Mouse (Mus musculus) hindbrain, postnatal 0 days (tissue): ENCODE data around the gene Myo1a. TPM values are rescaled to one million over a fixed set of nuclear protein-coding genes. Genes with fewer than 3 reads are reported as not detected.
A peak's percentile ranks its signal among the peaks of the same experiment; 100 is the strongest.

Source experiments
- ATAC-seq: fragments of 200-750 bp; cut with Nextera tagmentation; 2 replicates; pipeline ENCODE4 v1.8.0; 2017; ENCODE audit warnings: mild to moderate bottlenecking, moderate TSS enrichment, moderate library complexity
- DNase-seq: peaks from one replicate; pipeline ENCODE4 v3.0.0-alpha.2; 2015; ENCODE audit warnings: low spot score
- H3K27ac ChIP-seq: fragments of 300-500 bp; sonication (generic); 2 replicates; pipeline ENCODE4 v1.5.1; 2014; ENCODE audit warnings: mild to moderate bottlenecking
- H3K27me3 ChIP-seq: fragments of 300-500 bp; sonication (generic); 2 replicates; pipeline ENCODE4 v1.6.1; 2014; ENCODE audit warnings: low read length, mixed read lengths; ENCODE audit not compliant: insufficient read depth
- H3K36me3 ChIP-seq: fragments of 300-500 bp; sonication (generic); 2 replicates; pipeline ENCODE4 v1.6.1; 2014; ENCODE audit warnings: low read length, mixed read lengths; ENCODE audit not compliant: insufficient read depth
- H3K4me1 ChIP-seq: fragments of 300-500 bp; sonication (generic); 2 replicates; pipeline ENCODE4 v1.6.1; 2014; ENCODE audit warnings: antibody characterized with exemption, low read length, mixed read lengths; ENCODE audit not compliant: insufficient read depth
- H3K4me2 ChIP-seq: fragments of 300-500 bp; sonication (generic); 2 replicates; pipeline ENCODE4 v1.6.1; 2014; ENCODE audit warnings: low read depth, mild to moderate bottlenecking, low read length, moderate library complexity, mixed read lengths
- H3K4me3 ChIP-seq: fragments of 300-500 bp; sonication (generic); 2 replicates; pipeline ENCODE4 v1.5.1; 2014; ENCODE audit warnings: low read length
- H3K9ac ChIP-seq: fragments of 300-500 bp; sonication (generic); replicated peaks from 2 replicates; pipeline ENCODE4 v1.6.1; 2014; ENCODE audit warnings: mild to moderate bottlenecking, low read length, moderate library complexity, mixed read lengths
- H3K9me3 ChIP-seq: fragments of 300-500 bp; sonication (generic); 2 replicates; pipeline ENCODE4 v1.6.1; 2016; ENCODE audit warnings: low read length, mixed read lengths
- CTCF ChIP-seq: IDR thresholded peaks from 2 replicates; pipeline ENCODE4 v1.5.1; 2016; ENCODE audit warnings: antibody characterized with exemption, control low read depth, low read depth
- WGBS: fragments of 180-500 bp; shearing (Covaris S2); extraction: QIAGEN DNeasy Blood & Tissue Kit; methylation state at CpG from one replicate; pipeline ENCODE4 v1.1.7; 2014; 5-methylcytosine and 5-hydroxymethylcytosine counted together
- polyA plus RNA-seq: library from polyadenylated mRNA; unstranded; fragments of >200 nt; fragmentation: Nextera tagmentation; extraction: Ambion mirVana; gene quantifications from 2 replicates; pipeline ENCODE4 v1.2.1, GENCODE M21; 2015
- total RNA-seq: library from RNA; depleted of rRNA; stranded (reverse); fragments of >200 nt; gene quantifications from 2 replicates; pipeline ENCODE4 v1.2.3, GENCODE M21; 2014

Myo1a gene
- total and polyA plus RNA-seq, 2 experiments from 2014 or later = 0.21 to 0.53 TPM

GRCm38 (mm10) chr10:127705783-127706182 lies 813 bp downstream of the Myo1a start:
- no peaks in the 10 kb centered on the region for H3K36me3 ChIP-seq
- no peaks in the 10 kb centered on the region for H3K4me1 ChIP-seq
- H3K4me2 ChIP-seq = no peak overlapping the region
- no peak overlapping the region for H3K4me3 ChIP-seq
- H3K9ac ChIP-seq = no peak overlapping the region
- no peaks in the 10 kb centered on the region for H3K27me3 ChIP-seq
- ATAC-seq (no peak), DNase-seq (no peak)
- no peak for TF ChIP-seq CTCF
- WGBS = 94% methylated on average over 4 of the region's 4 CpGs
- no peak overlapping the region for H3K27ac ChIP-seq
- H3K9me3 ChIP-seq = no peaks in the 10 kb centered on the region

- H3K9ac ChIP-seq = no peak overlapping the region
These were observed 2.8 kb downstream of the Myo1a start for GRCm38 (mm10) chr10:127707721-127708120.

GRCm38 (mm10) chr10:127708850-127709370 lies 3.9 kb downstream of the Myo1a start:
- no peaks in the 10 kb centered on the region for H3K9me3 ChIP-seq
- no peak overlapping the region for H3K4me3 ChIP-seq
- no peak for ATAC-seq
- H3K4me1 ChIP-seq = no peaks in the 10 kb centered on the region
- H3K27me3 ChIP-seq = no peaks in the 10 kb centered on the region
- no peak overlapping the region for H3K27ac ChIP-seq
- no peak for DNase-seq
- H3K9ac ChIP-seq = no peak overlapping the region
- no peak for TF ChIP-seq CTCF
- no peaks in the 10 kb centered on the region for H3K36me3 ChIP-seq
- WGBS = 86% methylated on average over 3 of the region's 3 CpGs
- no peak overlapping the region for H3K4me2 ChIP-seq

More at GRCm38 (mm10) chr10:127707721-127708120, 2.8 kb downstream of the Myo1a start:
- DNase-seq (no peak), ATAC-seq (no peak)
- no peaks in the 10 kb centered on the region for H3K36me3 ChIP-seq
- H3K4me2 ChIP-seq = no peak overlapping the region
- no peaks in the 10 kb centered on the region for H3K27me3 ChIP-seq
- no peak overlapping the region for H3K4me3 ChIP-seq
- H3K27ac ChIP-seq = no peak overlapping the region
- 86% methylated on average over 7 of the region's 7 CpGs for WGBS
- H3K4me1 ChIP-seq = no peaks in the 10 kb centered on the region
- H3K9me3 ChIP-seq = no peaks in the 10 kb centered on the region
- TF ChIP-seq CTCF = no peak

- ATAC-seq (no peak), DNase-seq (no peak)
- WGBS = 72% methylated on average over 13 of the region's 13 CpGs
- Histone ChIP-seq H3K4me2 (no peak overlapping the region), H3K4me3 (no peak overlapping the region), H3K9me3 (no peaks in the 10 kb centered on the region), H3K9ac (no peak overlapping the region), H3K27ac (no peak overlapping the region), H3K36me3 (no peaks in the 10 kb centered on the region), H3K27me3 (no peaks in the 10 kb centered on the region), H3K4me1 (no peaks in the 10 kb centered on the region)
- no peak for TF ChIP-seq CTCF
These were observed 5.4 kb downstream of the Myo1a start for GRCm38 (mm10) chr10:127710331-127710730.

GRCm38 (mm10) chr10:127712736-127713135 lies 7.8 kb downstream of the Myo1a start:
- Histone ChIP-seq H3K9me3 (no peaks in the 10 kb centered on the region), H3K4me2 (no peak overlapping the region), H3K4me1 (no peaks in the 10 kb centered on the region), H3K9ac (no peak overlapping the region), H3K27ac (no peak overlapping the region), H3K36me3 (no peaks in the 10 kb centered on the region), H3K27me3 (no peaks in the 10 kb centered on the region), H3K4me3 (no peak overlapping the region)
- DNase-seq (no peak), ATAC-seq (no peak)
- TF ChIP-seq CTCF = no peak
- WGBS = 76% methylated on average over 6 of the region's 6 CpGs

GRCm38 (mm10) chr10:127721671-127722418 lies 16.9 kb downstream of the Myo1a start:
- Histone ChIP-seq H3K4me1 (peaks cover 14% of the 10 kb centered on the region; the same call in 1 of the 2 replicates), H3K4me2 (peak overlapping the region; percentile 7), H3K27me3 (no peaks in the 10 kb centered on the region), H3K4me3 (no peak overlapping the region), H3K9me3 (no peaks in the 10 kb centered on the region), H3K27ac (no peak overlapping the region), H3K36me3 (no peaks in the 10 kb centered on the region), H3K9ac (no peak overlapping the region)
- TF ChIP-seq CTCF = no peak
- 20% methylated on average over 20 of the region's 20 CpGs for WGBS
- peak; percentile 24; the same call in 1 of the 2 replicates for ATAC-seq
- DNase-seq = no peak

GRCm38 (mm10) chr10:127724178-127724577 lies 19.2 kb downstream of the Myo1a start, which contains the start of gene Tac2:
TSS of gene Tac2 (plus strand) at chr10:127724478.
- no peak for TF ChIP-seq CTCF
- H3K4me3 ChIP-seq = no peak within 1 kb of the TSS
- H3K9ac ChIP-seq = no peak within 1 kb of the TSS
- H3K4me2 ChIP-seq = no peak within 1 kb of the TSS
- DNase-seq (no peak), ATAC-seq (no peak)
- peaks cover 14% of the 10 kb centered on the region; the same call in 1 of the 2 replicates for H3K4me1 ChIP-seq
- WGBS = 75% methylated on average over 3 of the region's 3 CpGs
- H3K9me3 ChIP-seq = no peaks in the 10 kb centered on the region
- no peaks in the 10 kb centered on the region for H3K27me3 ChIP-seq
- no peak within 1 kb of the TSS for H3K27ac ChIP-seq
- H3K36me3 ChIP-seq = no peaks in the 10 kb centered on the region
